Mouse (Mus musculus) v-Abl transformed pro-B cells (cell line): ENCODE data around the gene Vav2.

Experiments
- in situ Hi-C, 2 experiments: fragments of 400-800 bp; cut with MboI; formaldehyde crosslinking; loops; one replicate each; pipeline ENCODE4 v1.15.1; 2025; ENCODE audit not compliant: unreplicated experiment in 2 of 2

The Vav2 gene

GRCm38 (mm10) chr2:27381698-27382097, 45.1 kb downstream of the Vav2 start:
- in situ Hi-C loops: no loop called here

- in situ Hi-C loops: no loop called here
Measured at GRCm38 (mm10) chr2:27381254-27381653, 45.6 kb downstream of the Vav2 start.

- in situ Hi-C loops: no loop called here
Measured at GRCm38 (mm10) chr2:27377876-27378275, 49.0 kb downstream of the Vav2 start.

DNA sequence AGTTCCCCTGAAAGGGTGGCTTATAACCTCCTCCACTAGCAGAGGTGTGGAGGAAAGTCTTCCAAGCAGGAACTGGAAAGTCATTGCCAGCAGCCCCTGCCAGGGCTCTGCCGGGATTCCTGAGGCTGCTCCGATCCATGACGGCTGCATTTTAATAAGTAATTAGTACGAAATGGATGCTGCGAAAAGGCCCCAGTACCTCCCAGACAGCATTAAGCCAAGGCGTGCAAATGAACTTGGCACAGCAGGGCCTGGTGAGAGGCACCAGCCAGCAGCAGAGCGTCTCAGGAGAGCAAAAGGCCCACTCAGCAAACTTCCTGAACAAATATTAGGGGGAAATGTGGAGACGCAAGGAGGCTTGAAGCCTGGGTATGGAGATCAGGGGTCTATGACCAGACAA, 49.7 kb downstream of the Vav2 start:
- in situ Hi-C loops: no loop called here

DNA sequence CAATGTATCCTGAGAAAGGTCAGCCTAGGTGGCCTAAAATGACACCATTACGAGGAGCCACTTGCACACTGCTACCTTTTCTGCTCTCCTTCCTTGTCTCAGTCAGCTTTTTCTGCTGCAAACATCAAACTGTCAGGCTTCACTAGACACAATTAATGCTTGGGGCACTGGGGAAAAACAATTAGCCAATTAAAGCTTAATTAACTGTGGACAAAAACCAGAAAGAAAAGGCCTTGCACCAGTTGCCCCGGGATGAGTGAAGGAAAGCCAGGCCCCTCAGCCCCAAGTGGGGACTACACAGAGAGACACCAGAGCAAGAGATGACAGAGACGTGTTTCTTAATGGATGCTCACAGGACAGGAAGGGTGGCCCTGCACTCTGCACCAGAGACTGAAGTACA, 51.7 kb downstream of the Vav2 start:
- in situ Hi-C loops: no loop called here

GRCm38 (mm10) chr2:27373349-27373748, 53.5 kb downstream of the Vav2 start:
- in situ Hi-C loops: no loop called here

DNA sequence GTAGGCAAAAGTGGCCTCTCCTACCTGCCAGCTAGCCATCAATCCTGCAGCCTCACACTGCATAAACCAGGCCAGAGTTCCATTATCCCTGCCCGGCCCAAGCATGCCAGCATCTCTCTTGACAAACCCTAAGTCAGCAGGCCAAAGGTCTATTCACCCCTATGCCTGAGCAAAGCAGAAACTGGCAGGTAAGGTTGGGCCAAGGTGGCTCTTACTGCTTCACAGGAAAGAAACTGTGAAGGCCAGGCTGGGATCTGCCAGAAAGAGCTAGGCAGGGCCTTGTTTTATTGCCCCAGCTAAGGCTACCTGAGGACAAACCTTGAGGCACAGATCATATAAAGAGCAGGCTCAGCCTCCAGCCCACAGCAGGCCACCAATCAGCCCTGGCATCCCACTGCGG, 55.4 kb downstream of the Vav2 start:
- in situ Hi-C loops: no loop called here

DNA sequence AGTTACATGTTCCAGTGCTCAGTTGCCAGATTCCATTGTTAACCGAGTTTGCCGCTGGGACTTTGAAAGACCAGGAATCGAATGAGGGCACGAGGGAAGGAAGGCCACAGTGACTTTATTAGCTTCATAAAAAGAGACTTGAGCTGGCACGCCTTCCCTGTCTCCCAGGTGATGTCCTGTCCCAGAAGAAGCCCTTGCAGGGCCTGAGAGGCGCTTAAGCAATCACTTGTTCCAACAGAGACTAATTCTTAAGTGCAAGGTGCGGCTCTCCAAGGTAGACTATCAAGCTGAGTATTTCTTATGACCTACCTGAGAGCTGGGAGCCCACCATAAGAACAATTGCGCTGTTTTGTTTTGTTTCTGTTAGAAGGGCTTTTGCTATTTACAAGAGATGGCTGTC, 57.9 kb downstream of the Vav2 start:
- in situ Hi-C loops: no loop called here

DNA sequence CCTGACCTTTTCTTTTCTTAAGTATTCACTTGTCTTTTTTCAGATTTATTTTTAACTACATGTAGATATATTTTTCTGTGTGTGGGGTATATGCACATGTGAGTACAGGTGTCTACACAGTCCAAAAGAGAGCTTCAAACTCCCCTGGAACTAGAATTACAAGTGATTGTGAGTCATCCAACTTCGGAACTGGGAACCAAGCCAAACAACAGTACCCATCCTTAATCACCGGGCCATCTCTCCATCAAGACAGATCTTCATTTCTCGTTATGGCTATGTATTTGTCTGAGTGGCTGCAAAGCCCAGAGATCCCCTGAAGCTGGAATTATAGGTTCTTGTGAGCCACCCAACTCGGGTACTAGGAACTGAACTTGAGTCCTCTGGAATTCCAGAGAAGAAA, 61.5 kb downstream of the Vav2 start:
- in situ Hi-C loops: no loop called here

GRCm38 (mm10) chr2:27361786-27362185, 65.0 kb downstream of the Vav2 start:
- in situ Hi-C loops: no loop called here

DNA sequence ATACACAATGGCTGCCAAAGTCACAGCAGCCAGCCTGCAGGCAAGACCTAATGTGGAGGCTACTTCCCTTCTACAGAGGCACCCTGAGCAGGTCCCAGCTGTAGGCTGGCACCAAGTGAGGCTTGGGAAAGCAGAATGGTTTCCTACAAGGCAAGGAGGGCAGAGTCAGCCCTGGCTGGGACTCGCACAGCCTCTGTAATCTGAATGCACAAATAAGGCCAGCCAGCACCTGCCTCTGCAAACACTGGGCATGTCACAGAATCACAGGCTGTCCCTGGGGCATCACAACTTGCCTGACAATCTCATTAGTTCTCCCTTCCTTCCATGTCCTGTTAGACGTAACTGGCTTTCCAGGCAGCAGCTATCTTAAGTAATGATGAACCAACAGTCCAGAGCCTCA, 68.4 kb downstream of the Vav2 start:
- in situ Hi-C loops: no loop called here

- in situ Hi-C loops: no loop called here
Measured at GRCm38 (mm10) chr2:27355684-27356083, 71.1 kb downstream of the Vav2 start.

DNA sequence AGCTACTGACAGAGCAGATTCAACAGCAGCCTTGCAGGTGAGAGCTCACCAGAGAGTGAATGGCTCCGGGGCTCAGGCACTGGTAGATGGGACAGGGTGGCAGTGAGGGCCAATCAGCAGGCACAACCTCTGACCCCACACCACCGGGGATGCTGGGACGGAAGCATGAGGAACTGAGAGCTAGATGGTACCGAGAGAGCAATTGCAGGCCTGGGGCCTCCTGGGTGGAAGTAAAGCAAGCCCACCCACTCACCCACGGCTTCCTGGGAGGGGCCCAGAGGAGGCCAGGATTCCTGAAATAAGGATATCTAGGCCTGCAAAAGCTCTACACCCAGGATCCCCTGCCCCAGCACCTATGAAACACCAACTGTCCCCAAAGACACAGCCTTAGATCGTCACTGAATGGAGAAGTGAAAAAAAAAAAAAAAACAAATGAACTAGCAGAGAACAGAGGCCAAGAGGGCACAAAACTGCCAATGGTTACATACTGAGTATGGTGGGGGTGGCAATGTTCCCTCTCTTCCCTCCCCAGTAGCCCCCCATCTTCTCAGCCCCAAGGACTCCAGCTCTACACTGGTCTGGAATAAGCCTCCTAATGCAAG, 72.1 kb downstream of the Vav2 start:
- in situ Hi-C loops: no loop called here

GRCm38 (mm10) chr2:27352720-27353119, 74.1 kb downstream of the Vav2 start:
- in situ Hi-C loops: no loop called here

DNA sequence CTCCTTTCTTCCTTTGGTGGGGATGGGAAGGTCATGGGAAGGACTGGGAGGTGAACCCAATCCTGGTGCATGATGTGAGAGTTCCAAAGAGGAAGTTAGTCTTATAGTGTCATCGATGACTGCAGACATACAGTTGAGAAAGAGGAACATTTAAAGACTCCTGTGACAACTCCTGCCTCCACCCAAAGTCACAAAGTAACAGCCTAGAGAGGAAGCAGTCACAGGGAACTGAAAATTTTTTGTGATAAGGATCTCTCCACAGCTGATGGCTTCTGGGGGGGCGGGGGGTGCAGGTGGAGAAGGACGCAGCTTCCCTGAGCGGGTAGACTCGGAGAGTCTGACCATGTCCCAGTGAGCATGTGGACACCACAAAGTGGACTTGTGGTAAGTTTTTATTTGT, 76.5 kb downstream of the Vav2 start:
- in situ Hi-C loops: no loop called here

DNA sequence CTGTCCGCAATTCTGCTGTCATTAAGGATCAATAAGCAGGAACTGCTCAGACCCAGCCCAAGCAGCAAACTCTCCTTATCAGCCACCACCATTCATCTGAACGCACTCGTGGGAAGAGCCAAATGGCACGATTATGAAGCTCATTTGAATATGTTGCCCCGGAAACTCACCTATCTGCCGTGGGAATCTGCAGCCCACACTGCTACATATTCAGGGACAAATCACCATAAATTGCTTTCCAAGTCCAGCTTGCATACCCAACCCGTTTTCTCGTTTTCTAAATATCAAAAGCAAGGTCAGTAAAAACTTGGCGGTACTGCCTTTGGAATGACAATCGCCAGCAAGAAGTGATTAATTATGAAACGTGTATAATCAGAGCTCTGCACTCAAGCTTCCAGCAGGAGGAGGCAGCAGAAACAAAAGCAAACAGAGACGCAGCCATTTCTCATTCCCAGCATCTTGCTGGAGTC, 82.8 kb downstream of the Vav2 start:
- in situ Hi-C loops: no loop called here

GRCm38 (mm10) chr2:27340682-27341081, 86.2 kb downstream of the Vav2 start:
- in situ Hi-C loops: no loop called here

- in situ Hi-C loops: no loop called here
Measured at GRCm38 (mm10) chr2:27339051-27339450, 87.8 kb downstream of the Vav2 start.

- in situ Hi-C loops: no loop called here
Measured at GRCm38 (mm10) chr2:27337261-27337660, 89.6 kb downstream of the Vav2 start.

GRCm38 (mm10) chr2:27336600-27336999, 90.2 kb downstream of the Vav2 start:
- in situ Hi-C loops: no loop called here

DNA sequence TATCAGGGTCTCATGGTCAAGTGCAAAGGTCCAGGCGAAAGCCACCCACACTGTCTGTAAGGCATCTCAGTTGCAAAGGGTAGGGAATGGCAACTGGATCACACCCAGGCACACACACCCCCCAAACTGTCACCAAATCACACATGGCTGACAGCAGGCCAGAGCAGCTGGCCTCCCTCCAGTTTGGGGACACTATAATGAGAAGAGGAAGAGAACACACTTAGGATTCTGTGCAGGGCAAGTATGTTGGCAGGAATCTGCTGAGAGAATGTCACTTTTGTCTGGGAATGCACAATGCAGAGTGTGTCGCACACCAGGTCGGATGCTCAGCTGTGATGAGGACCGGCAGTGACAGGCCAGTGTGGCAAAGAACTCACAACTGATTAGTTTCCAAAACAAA, 92.0 kb downstream of the Vav2 start:
- in situ Hi-C loops: no loop called here

- in situ Hi-C loops: no loop called here
Measured at GRCm38 (mm10) chr2:27331560-27331959, 95.3 kb downstream of the Vav2 start.

DNA sequence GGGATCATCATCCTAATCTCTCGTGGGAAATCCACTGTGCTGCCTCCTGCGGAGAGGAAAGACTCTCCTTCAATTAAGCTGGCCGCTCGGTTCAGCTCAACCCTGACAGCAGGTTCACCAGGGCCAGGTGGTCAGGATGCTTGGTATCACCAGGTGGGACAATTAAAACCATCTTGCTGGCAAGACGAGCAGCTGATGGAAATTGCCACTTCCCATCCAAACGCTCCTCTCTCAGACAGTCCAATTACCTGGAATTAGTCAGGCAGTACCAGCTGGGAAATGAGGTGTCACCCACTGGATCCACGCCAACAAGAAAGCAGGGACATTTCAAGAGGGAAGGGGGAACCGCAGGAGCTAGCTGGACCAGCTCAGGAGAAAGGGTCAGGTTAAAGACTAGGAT, 96.4 kb downstream of the Vav2 start:
- in situ Hi-C loops: no loop called here
